Mouse (Mus musculus): ENCODE results near the gene Chrm5.

The Chrm5 gene

DNA sequence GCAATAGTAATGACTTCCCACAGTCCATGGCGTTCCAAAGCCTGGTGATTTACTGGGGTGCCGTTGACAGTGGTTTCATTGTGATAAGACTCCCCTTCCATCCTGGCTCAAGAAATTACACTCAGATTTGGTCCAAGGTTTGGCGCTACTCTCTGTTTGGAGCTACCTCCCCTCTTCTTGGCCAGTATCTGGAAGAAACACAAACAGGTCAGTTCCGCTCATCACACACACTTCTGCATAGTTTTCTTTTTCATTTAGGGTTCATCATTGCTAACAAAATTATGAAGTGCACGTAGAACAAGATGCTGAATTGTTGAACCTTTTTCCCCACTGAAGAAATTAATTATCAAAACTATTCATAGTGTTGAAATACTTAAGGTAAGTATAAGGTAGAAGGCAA is at the start of gene Chrm5:
TSS of gene Chrm5 (minus strand) at position 101 of the 400 bp plus-strand sequence.
- no peak for DNase-seq (ENCODE audit: low spot score)

DNA sequence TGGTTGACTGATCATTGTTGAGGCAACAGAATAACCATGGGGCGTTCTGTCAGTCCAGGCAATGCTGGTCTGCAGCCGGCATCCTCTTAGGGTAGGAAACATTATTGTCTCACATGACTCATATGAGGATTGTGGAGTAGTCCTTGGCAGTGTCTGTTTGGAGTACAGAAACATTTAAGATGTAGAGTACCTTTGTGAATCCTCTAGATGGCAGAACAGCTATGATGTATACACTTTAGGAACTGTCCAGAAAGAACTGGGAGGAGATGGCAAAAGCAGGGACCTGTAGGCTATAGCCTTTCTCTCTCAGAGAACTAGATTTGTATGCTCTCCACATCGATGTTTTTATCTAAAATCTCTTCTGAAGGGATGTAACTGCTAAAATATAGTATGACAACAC is 46.4 kb upstream of the Chrm5 start:
- no peak for DNase-seq (ENCODE audit: low spot score)

DNA sequence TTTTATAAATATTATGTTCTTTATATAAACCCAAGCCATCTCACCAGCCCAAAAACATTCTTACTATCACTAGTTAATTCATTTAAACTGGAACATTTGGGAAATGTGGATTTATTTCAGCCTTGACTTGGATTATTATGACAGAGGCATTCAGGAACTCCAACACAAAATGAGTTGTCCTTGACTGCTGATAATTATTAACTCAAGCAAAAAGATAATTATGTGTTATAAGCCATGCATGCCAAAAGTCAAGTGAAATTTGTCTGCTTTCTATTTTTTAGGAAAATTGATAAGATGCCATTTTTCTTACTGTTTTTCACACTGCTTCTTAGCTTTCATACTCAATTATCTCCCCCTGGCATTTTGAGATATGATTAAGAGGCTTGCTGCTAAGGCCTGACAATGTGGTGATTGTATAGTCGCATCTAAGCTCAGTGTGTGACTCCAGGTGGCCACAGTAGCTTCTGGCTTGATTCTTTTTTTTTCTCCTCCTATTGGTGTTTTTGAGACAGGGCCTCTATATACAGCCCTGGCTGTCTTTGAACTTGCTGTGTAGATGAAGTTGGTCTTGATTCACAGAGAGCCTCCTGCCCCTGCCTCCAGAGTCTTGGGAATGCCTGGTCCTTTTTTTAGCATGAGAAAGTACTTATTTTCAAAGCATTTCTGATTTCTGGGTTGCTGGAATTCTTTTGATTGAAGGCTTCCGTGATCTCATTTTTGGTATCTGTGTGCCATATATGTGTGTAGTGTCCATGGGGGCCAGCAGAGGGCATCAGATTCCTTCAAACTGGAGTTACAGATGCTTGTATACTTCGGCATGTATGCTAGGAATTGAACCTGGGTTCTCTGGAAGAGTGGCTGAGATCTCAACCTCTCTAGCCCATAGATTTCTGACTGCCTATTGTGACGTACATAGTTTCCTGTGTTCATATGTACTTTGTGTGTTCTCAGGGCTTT is 40.2 kb upstream of the Chrm5 start:
- no peak for DNase-seq (ENCODE audit: low spot score)

DNA sequence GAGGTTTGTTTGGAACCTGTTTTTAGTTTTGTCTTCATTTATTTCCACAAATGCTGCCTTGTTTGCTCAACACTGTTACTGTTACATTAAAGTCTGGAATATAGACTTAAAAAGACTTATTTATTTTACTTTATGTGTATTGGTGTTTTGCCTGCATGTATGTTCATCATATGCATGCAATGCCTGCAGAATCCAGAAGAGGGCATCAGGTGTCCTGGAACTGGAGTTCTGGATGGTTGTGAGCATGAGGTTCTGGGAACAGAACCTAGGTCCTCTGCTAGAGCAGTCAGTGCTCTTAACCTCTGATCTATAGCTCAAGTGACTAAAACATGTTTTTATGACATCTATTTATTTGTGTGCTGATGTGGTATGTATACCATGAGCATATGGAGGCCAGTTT is 38.0 kb upstream of the Chrm5 start:
- no peak for DNase-seq (ENCODE audit: low spot score)

DNA sequence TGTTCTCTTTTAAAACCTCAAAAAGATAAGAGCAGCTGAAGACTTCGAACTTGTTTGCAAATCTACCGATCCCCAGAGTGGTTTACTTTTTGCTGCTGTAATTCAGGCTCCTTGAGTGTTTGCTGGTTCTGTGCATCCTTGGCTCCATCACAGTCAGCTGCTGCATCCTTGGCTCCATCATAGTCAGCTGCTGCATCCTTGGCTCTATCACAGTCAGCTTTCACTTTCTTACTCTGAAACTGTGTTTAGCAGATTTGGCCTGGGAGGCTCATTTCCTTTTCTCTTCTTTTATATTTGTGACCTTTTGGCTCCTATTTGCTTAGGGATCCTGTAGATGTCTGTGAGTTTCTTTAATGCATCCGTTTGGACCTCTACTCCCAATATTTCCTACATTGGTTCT is 36.6 kb upstream of the Chrm5 start:
- no peak for DNase-seq (ENCODE audit: low spot score)

DNA sequence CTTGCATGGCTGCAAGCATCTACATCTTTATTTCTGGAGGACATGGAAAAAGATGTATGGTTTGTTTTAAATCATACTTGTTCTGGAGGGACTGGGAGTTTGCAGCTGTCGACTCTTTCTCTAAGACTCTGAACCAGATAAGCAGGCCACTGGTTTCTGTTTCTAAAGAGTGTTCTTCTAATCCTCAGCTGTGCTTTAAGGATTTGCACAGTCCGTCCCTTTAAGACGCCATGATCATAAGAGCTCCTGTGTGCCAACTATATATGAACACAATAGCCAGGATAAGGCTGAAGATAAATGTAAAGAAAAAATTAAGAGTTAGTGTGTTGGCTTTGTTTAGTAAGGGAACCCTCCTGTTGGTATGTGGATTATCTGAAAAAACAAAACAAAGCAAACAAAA is 36.2 kb upstream of the Chrm5 start:
- DNase-seq (ENCODE audit: low spot score): no peak

DNA sequence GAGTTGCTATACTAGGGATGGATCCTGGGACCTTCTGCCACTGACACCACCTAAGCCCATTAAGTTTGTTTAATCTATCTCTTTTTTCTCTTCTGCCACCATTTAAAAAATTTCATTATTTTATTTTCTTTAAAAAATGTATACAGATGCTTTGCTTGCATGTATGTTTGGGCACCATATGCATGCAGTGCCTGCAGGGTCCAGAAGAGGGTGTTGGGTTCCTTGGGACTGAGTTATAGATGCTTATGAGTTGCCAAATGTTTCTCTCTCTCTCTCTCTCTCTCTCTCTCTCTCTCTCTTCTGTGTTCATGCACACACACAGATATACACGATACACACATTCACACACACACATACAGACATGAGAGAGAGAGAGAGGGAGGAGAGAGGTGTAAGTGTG is 32.5 kb upstream of the Chrm5 start:
- no peak for DNase-seq (ENCODE audit: low spot score)

DNA sequence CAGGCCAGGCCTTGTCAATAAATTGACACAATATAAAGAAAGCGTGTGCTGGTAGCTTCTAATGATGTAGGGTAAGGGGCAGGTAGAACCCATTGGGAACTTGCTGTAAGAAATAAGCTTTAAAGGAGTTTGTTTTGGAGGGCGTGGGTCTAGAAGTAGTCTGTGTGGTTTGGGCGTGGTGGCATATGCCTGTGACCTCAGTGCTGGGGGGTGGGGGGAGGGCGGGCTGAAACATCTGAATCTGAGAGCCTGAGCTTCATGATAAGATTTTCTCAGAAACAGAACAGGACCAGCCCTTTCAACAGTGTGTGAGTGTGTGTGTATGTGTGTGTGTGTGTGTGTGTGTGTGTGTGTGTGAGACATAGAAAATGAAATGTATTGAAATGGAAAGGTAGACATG is 29.6 kb upstream of the Chrm5 start:
- no peak for DNase-seq (ENCODE audit: low spot score)

DNA sequence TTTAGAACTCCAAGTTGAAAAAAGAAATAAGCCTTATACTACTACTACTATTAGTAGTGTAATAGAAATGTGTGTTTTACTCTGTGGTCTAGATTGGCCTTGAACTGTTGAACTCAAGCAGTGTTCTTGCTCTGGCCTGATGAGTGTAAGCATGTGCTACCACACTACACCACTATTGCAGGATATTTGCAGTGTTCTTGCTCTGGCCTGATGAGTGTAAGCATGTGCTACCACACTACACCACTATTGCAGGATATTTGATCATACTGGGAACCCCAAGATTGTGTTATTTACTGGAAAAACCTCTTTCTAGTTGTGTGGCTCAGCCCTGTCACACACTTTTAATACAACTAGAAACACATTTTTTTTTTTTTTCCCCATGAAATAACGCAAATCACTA is 26.9 kb upstream of the Chrm5 start:
- no peak for DNase-seq (ENCODE audit: low spot score)

DNA sequence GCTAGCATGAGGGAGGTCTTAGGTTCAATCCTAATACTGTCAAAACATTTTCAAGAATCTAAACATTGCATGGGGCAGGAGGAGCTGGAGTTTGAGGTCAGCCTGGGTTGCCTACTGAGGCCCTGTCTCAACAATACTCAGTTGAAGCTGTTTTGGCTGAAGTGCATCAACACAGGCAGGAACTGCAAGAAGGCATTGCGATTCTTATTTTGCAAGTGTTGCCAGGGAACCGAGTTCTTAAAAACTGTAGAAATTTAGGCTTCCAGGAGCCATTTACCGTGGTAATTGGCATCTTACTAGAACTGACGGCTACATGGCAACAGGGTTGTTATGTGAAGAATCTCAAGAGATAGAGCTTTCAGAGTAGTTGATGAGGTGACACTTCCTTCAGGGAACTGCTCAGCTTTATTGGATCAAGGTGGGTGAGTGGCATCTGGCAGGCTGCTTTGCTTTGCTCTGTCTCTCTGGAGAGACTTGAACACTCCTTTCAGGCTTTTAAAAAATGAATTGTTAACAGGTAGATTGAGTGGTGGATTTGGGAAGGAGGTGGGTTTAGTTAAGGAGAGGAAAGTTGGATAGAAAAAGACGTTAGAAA is 26.4 kb upstream of the Chrm5 start:
- no peak for DNase-seq (ENCODE audit: low spot score)

DNA sequence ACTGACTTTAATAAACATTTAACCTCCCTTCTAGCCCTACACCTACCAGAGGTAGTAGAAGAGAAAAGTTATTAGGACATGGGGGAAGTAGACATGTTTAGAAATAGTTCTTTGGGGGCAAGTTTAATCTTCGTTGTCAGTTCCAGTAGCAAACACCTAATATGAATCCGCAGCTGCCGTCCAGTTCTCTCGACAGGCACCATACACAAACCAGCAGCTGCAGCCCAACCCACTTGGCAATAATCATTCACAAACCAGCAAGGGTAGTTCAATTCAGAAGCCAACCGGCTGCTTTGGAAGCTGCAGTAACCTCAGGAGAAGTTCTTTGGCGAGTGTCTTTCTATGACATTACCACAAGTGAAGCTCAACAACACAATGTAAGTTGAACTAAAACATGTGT is 23.4 kb upstream of the Chrm5 start:
- DNase-seq (ENCODE audit: low spot score): no peak

DNA sequence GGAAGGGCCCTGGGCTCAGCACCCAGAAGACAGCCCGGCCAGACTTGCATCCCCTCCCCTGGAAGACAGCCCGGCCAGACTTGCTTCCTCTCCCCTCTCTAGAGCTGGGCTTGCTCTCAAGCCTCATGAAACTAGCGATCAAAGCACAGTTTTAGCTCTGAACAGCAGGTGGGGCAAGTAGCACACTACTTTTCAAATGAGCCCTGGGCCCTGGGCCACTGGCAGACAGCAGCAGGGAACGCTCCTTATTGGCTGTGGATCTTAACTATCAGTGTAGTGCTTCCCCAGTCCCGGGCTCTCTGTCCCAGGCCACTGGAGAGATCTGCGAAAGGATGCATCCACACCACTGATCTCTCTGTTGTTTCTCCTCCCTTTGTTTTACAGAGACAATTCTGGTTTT is 20.6 kb upstream of the Chrm5 start:
- peak; percentile 88 for DNase-seq (ENCODE audit: low spot score)

DNA sequence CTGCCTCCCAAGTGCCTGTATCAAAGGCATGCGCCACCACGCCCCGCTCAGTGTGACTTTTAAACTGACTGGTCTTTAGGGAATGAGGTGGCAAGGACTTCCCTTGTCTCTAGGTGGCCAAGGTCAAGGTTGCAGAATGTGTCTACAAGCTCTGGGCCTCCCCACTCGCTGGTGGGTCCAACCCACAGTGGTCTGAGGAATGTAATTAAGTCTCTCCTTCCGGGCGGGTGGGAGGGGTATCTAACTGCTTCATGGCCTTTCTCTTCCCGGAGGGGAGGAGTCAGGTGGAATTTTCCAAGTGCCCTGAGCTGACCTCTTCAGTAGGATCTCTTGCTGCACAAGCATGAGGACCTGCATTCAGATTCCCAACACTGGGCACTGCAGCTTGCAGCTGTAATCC is 17.3 kb upstream of the Chrm5 start:
- no peak for DNase-seq (ENCODE audit: low spot score)

DNA sequence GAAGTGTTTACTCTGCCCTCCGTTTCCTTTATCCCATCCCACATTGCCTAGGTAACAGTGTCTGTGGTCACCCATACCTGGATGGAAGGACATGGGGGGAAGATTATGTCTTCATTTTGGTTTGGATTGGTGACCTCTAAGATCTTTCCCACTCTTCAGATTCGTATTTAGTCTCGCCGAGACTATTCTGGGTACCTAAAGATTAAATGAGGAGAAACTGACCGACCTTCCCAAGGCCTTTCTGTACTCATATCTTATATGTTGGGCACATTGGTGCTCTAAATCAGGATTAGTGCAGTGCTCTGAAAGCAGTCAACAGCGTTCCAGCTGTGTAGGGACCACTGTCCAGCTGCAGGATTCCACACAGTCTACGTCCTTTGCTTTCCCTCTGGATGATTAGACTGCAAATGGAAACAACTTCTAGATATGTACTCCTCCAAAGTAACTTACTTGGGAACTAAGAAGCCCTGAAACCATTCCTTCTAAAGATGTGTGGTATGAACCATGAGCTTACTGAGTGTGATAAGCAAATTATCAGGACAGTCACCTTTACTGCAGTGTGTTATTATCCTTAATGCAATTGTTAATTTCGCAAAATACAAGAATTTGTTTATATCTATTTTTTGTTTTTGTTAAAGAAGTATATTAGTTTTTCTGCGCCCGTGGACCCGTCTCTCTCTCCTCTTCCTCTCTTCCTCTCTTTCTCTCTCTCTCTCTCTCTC is 13.1 kb upstream of the Chrm5 start:
- no peak for DNase-seq (ENCODE audit: low spot score)

DNA sequence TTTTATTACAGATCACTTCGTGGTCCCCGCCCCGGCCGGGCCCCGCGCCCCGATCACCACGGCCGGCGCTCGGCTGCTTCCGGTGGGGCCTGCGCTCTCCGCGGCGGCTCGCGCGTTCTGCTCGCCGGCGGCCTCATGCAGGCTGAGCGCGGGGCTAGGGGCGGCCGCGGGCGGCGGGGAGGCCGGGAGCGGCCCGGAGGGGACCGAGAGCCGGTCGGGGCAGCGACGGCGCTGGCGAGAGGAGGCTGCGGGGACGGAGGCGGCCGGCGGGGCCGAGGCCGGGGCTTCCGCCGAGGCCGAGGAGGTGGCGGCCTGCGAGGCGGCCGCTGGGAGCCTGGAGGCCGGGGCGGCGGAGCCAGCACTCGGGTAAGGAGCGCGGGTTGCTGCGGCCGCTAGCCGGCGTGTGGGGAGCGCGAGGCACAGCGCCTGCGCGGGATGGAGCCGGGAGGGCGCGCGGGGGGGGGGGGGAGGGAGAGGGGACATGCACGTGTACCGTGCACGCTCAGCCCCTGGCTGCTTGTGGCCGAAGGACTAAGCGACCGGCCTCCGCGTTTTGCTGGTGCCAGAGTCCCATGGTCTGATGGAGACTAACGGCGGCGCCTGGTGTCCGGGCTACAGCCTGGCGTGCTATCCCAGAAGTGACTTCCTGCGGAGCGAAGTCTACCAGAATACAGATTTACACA is 12.4 kb upstream of the Chrm5 start, which contains the start of gene Aven:
TSS of gene Aven (plus strand) at position 109 of the 683 bp plus-strand sequence.
- DNase-seq (ENCODE audit: low spot score): peak; percentile 83

DNA sequence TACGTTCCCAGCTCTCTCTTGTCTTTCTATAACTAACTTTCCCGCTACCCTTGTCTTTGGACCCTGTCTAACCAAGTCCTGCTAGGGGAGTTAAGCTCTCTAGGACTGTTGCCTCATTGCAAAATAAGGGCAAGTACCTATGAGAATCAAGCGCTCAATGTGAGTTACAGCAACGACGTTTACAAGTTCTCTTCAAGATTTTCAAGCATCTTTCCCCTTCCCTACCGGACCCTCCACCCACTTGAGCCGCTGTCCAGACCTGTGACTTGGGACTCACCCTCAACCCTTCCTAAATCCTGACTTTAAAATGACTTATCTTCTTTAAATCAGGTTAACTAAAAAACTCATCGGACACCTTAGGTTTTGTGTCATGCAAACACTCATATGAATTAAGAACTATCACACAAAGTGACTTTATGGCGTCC is 11.9 kb upstream of the Chrm5 start:
- DNase-seq (ENCODE audit: low spot score): peak; percentile 75

DNA sequence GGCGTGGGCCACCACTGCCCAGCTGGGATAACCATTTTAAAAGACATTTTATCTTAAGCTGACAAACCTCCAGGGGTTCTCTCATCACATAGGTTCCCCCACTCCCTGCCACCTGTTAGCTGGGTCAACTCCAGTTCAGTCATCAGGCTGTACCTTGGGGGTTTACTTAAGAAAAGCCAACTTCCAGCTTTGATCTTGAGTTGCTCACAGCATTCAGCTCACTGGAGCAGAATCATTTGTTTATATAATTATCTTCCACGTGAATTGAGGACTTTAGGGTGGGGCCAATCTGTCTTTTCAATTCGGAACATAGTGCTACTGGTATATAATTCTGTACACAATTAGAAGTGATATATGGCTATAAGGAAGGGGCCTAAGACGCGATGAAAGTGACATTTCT is 11.1 kb upstream of the Chrm5 start:
- DNase-seq (ENCODE audit: low spot score): no peak

DNA sequence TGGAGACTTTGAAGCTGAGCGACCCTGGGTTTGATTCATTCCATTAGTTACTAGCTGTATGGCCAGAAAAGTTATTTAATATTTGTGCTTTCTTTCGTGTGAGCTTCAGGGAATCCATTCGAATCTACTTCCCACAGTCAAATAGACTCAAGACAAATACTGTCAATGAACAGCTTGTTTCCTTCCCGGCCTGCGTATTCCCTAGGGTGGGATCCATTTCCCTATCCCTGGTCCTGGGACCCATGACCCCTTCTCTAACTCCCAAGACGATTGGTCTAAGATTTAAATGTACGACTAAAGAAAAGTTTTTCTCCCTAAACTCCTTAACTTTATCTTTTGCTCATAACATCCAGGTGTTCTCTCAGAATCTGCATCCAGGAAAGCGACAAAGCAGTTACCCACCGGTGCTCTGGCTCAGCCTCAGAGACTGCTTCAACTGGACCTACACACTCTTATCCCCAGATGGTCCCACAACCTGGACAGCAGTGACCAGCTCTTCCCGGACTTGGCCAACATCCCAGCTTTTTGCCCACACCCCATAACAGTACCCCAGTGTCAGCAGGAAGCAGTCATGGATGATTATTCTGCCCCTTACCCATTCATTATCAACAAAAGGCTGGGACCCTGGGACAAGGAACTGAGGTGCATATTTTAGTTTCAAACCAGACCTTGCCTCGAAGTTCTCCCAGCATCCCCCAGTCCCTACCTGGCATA is 10.1 kb upstream of the Chrm5 start:
- no peak for DNase-seq (ENCODE audit: low spot score)

DNA sequence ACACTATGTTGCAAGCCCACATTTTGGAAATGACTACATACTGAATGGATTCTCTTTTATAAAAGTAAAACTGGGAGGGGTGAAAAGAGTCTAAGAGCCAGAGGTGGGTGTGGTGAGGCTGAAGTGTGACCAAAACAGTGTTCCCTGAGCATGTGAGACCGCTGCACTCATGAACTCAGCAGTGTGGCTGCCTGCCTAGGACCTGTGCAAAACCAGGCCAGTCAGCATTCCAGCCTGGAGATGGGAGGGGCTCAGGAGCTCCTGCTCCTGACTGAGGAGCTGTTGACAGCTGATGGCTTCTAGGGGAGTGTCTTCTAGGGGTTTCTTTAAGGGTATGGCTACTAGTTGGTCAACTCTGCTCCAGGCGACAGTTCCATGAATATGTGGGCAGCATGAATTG is 4.3 kb upstream of the Chrm5 start:
- DNase-seq (ENCODE audit: low spot score): no peak

DNA sequence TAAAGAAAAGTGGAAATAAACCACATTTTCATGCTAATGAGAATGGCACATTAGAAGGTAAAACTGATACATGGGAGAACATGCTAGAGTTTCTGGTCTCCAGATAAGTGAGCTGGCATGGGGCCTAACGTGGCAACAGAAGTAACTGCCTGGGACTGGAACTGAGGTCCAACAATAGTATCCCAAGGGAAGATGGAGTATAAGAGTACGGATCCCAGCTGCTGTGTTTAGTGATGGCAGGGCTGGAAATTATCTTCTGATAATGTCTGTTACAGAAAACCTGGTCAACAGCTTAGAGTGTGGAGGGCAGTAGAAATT is 2.7 kb upstream of the Chrm5 start:
- DNase-seq (ENCODE audit: low spot score): no peak

DNA sequence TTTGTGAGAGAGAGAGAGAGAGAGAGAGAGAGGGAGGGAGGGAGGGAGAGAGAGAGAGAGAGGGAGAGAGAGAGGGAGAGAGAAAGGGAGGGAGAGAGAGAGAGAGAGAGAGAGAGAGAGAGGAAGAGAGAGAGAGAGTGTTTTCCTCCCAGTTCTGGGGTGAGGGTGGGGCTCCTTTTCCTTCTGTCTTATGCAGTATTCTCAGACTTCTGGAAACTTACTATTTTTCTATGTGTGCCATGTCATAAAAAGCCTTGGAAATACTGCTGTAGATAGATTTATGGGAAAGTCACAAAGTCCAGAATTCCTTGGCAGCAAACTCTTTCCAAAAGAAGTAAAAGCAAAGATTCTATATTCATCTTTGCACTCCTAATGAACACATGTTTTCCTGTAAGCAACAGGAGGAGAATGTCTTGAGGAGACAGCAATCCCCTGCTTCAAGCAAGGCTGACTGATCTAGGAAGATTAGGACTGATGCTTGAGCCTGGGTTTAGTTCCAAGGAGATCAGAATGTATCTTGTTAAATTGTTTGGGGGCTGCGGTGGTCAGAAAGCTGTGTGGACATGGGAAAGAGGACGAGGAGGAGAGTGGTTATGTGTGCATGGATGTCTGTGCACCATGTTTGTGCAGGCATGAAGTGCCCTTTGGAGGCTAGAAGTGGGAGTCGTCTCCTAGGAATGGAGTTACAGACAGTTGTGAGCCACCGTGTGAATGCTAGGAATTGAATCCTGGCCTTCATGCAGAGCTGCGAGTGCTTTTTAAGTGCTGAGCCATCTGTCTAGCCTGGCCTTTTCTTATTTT is 2.2 kb upstream of the Chrm5 start:
- no peak for DNase-seq (ENCODE audit: low spot score)

Data from embryo, embryonic 10.5 days (tissue).